Mouse (Mus musculus) brain, embryonic 18.5 days (tissue): ENCODE measurements around the gene Skp1a.

Experiments used
- DNase-seq: peaks from one replicate; pipeline ENCODE4 v3.0.0-alpha.2; 2012; ENCODE audit warnings: low read depth, low spot score

Skp1a gene

GRCm38 (mm10) chr11:52253674-52254375, 22.0 kb downstream of the Skp1a start:
- no peak for DNase-seq

- DNase-seq, result no peak
These were observed 23.3 kb downstream of the Skp1a start for GRCm38 (mm10) chr11:52255077-52255476.

GRCm38 (mm10) chr11:52257376-52257775, 25.6 kb downstream of the Skp1a start:
- no peak for DNase-seq

GRCm38 (mm10) chr11:52258711-52259110, 26.9 kb downstream of the Skp1a start:
- DNase-seq, result no peak

- DNase-seq, result no peak
These were observed 29.1 kb downstream of the Skp1a start for GRCm38 (mm10) chr11:52260878-52261277.

GRCm38 (mm10) chr11:52261937-52262336, 30.1 kb downstream of the Skp1a start:
- no peak for DNase-seq

GRCm38 (mm10) chr11:52262338-52262737, 30.5 kb downstream of the Skp1a start:
- DNase-seq, result no peak

GRCm38 (mm10) chr11:52264871-52265270, 33.1 kb downstream of the Skp1a start:
- no peak for DNase-seq

- DNase-seq, result no peak
These were observed 34.0 kb downstream of the Skp1a start for GRCm38 (mm10) chr11:52265616-52266307.

GRCm38 (mm10) chr11:52267271-52267670, 35.5 kb downstream of the Skp1a start:
- DNase-seq, result no peak

GRCm38 (mm10) chr11:52268104-52268835, 36.5 kb downstream of the Skp1a start:
- DNase-seq, result no peak

GRCm38 (mm10) chr11:52269841-52270240, 38.0 kb downstream of the Skp1a start:
- no peak for DNase-seq

GRCm38 (mm10) chr11:52271765-52272495, 40.1 kb downstream of the Skp1a start:
- DNase-seq, result no peak

- no peak for DNase-seq
These were observed 40.8 kb downstream of the Skp1a start for GRCm38 (mm10) chr11:52272619-52273018.

- no peak for DNase-seq
These were observed 41.6 kb downstream of the Skp1a start for GRCm38 (mm10) chr11:52273183-52273941.

- DNase-seq, result no peak
These were observed 42.1 kb downstream of the Skp1a start for GRCm38 (mm10) chr11:52273942-52274330.

GRCm38 (mm10) chr11:52274456-52275112, 42.8 kb downstream of the Skp1a start:
- DNase-seq, result no peak

- DNase-seq, result no peak
These were observed 43.6 kb downstream of the Skp1a start for GRCm38 (mm10) chr11:52275366-52275765.

GRCm38 (mm10) chr11:52275774-52276555, 44.2 kb downstream of the Skp1a start:
- no peak for DNase-seq

- no peak for DNase-seq
These were observed 45.2 kb downstream of the Skp1a start for GRCm38 (mm10) chr11:52276961-52277391.
